Mouse (Mus musculus): ENCODE measurements around the gene Lysmd4. TPM values are rescaled to one million over a fixed set of nuclear protein-coding genes. Genes with fewer than 3 reads are reported as not detected.

Lysmd4 gene
- total and polyA plus RNA-seq, 3 experiments = 14.6 to 18.2 (median 17.3) TPM

- intact Hi-C loops (cut with DNase I) = no loop called here
- no peak for DNase-seq
- Histone ChIP-seq H3K27me3 (ENCODE audit: control insufficient read depth, insufficient read depth, low read length) (no peaks in the 10 kb centered on the region), H3K4me1 (ENCODE audit: control insufficient read depth, insufficient read depth, low read length) (peaks cover 7% of the 10 kb centered on the region), H3K27ac (no peak overlapping the region), H3K36me3 (ENCODE audit: control insufficient read depth, insufficient read depth, low read length) (peaks cover 8% of the 10 kb centered on the region), H3K79me2 (replicated peaks; ENCODE audit: control insufficient read depth, insufficient read depth, low read length) (peaks cover 6% of the 10 kb centered on the region), H3K4me3 (no peak overlapping the region), H3K9ac (ENCODE audit: low read depth, low read length) (no peak overlapping the region)
- TF ChIP-seq CTCF (IDR thresholded peaks at IDR 0.05) (no peak), EP300 (IDR thresholded peaks at IDR 0.05; ENCODE audit: insufficient read depth, low read depth, low read length) (no peak), POLR2A (IDR thresholded peaks at IDR 0.05; ENCODE audit: insufficient read depth, low read depth, low read length) (no peak)
- WGBS = 57% methylated on average over 4 of the region's 4 CpGs
These were observed 130.6 kb downstream of the Lysmd4 start for GRCm38 (mm10) chr7:67352989-67353388.

GRCm38 (mm10) chr7:67353667-67354066 lies 131.3 kb downstream of the Lysmd4 start:
- H3K4me1 ChIP-seq (ENCODE audit: control insufficient read depth, insufficient read depth, low read length) = peaks cover 7% of the 10 kb centered on the region
- intact Hi-C loops (cut with DNase I) = no loop called here
- H3K27ac ChIP-seq = no peak overlapping the region
- WGBS = 74% methylated on average over 6 of the region's 6 CpGs
- no peaks in the 10 kb centered on the region for H3K27me3 ChIP-seq (ENCODE audit: control insufficient read depth, insufficient read depth, low read length)
- no peak overlapping the region for H3K4me3 ChIP-seq
- DNase-seq = no peak
- H3K79me2 ChIP-seq (replicated peaks; ENCODE audit: control insufficient read depth, insufficient read depth, low read length) = peaks cover 6% of the 10 kb centered on the region
- TF ChIP-seq EP300 (IDR thresholded peaks at IDR 0.05; ENCODE audit: insufficient read depth, low read depth, low read length) (no peak), POLR2A (IDR thresholded peaks at IDR 0.05; ENCODE audit: insufficient read depth, low read depth, low read length) (no peak), CTCF (IDR thresholded peaks at IDR 0.05) (peak; percentile 55)
- H3K36me3 ChIP-seq (ENCODE audit: control insufficient read depth, insufficient read depth, low read length) = peaks cover 8% of the 10 kb centered on the region
- no peak overlapping the region for H3K9ac ChIP-seq (ENCODE audit: low read depth, low read length)

- Histone ChIP-seq H3K4me1 (ENCODE audit: control insufficient read depth, insufficient read depth, low read length) (peaks cover 9% of the 10 kb centered on the region), H3K27ac (no peak overlapping the region), H3K4me3 (no peak overlapping the region), H3K27me3 (ENCODE audit: control insufficient read depth, insufficient read depth, low read length) (no peaks in the 10 kb centered on the region), H3K9ac (ENCODE audit: low read depth, low read length) (no peak overlapping the region), H3K36me3 (ENCODE audit: control insufficient read depth, insufficient read depth, low read length) (peaks cover 12% of the 10 kb centered on the region), H3K79me2 (replicated peaks; ENCODE audit: control insufficient read depth, insufficient read depth, low read length) (peaks cover 8% of the 10 kb centered on the region)
- WGBS = 88% methylated on average over 5 of the region's 5 CpGs
- DNase-seq = no peak
- TF ChIP-seq POLR2A (IDR thresholded peaks at IDR 0.05; ENCODE audit: insufficient read depth, low read depth, low read length) (no peak), CTCF (IDR thresholded peaks at IDR 0.05) (peak; percentile 42), EP300 (IDR thresholded peaks at IDR 0.05; ENCODE audit: insufficient read depth, low read depth, low read length) (no peak)
- intact Hi-C loops (cut with DNase I) = no loop called here
These were observed 133.5 kb downstream of the Lysmd4 start for GRCm38 (mm10) chr7:67355870-67356269.

Other genes starting within 250 kb of the Lysmd4 start
- gene Mef2a, start 150.3 kb downstream of the Lysmd4 start, total RNA-seq (2021) = 100 to 1,000 TPM; 134 to 141 TPM
- 73.4 and 107 TPM in 2 replicates for gene Mef2a, start 150.3 kb downstream of the Lysmd4 start, polyA plus RNA-seq (2012; rRNA removed)

Measured in heart, adult 2 months (tissue).